ENCODE assay signal across 16 mouse cellular contexts in the genomic region with DNA sequence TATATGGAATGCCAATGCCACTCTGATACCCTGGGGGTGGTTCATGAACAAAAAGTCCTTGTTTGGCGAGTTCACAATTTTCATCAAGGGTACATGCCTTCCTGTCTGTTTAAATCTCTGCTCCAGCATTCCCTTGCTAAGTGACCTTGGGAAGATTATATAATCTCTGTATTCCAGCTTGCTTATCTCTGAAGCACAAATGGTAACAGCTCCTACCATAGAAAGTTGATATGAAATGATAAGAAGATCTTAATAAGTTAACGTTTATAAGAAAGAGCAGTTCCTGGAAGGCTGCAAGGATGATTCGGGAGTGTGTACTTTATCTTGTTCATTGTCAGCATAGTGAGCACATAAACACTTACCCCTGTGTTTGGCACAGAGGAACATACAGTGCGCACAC.
"Had no signal": no experiment of that assay in that cellular context is flagged by ENCODE, and none has a peak within 500 bp of the region (broad histone marks: within the 10 kb centered on the region; RNA-seq: fewer than 3 reads in every experiment).

No protein-coding gene starts in this region.

- H3K36me3 ChIP-seq: neural tube, embryonic 13.5 days; neural tube, embryonic 15.5 days; stomach, embryonic 15.5 days had no signal

- H3K4me1 ChIP-seq: neural tube, embryonic 13.5 days; neural tube, embryonic 15.5 days; stomach, embryonic 15.5 days had no signal

- H3K9ac ChIP-seq: neural tube, embryonic 13.5 days; neural tube, embryonic 15.5 days; stomach, embryonic 15.5 days had no signal

- DNase-seq: retina, postnatal 1 day; right cerebral cortex, adult 18-20 months; right cerebral cortex, postnatal 14 days; right cerebral cortex, postnatal 25 days; right cerebral cortex, postnatal 4 days; spleen, adult 18-20 months; thymus, adult 18-20 months; thymus, adult 2 months; thymus, postnatal 14 days; thymus, postnatal 25 days; thymus, postnatal 36 days; thymus, postnatal 4 days had no signal

- H3K27ac ChIP-seq: neural tube, embryonic 13.5 days; neural tube, embryonic 15.5 days; stomach, embryonic 15.5 days; stomach, postnatal 0 days had no signal

- H3K4me3 ChIP-seq: neural tube, embryonic 13.5 days; neural tube, embryonic 15.5 days; stomach, embryonic 15.5 days had no signal

- H3K4me2 ChIP-seq: neural tube, embryonic 13.5 days; neural tube, embryonic 15.5 days; stomach, embryonic 15.5 days had no signal

- H3K9me3 ChIP-seq: neural tube, embryonic 13.5 days; neural tube, embryonic 15.5 days; stomach, embryonic 15.5 days had no signal

- H3K27me3 ChIP-seq: neural tube, embryonic 13.5 days; neural tube, embryonic 15.5 days; stomach, embryonic 15.5 days had no signal
